8 mouse cellular contexts compared by ENCODE assay signal in genomic region chr11:20913598-20914296, GRCm38 (mm10).
A peak's percentile ranks its signal among the peaks of the same experiment; 100 is the strongest.
DNase-seq lines count a peak whose midpoint lies in the region; ATAC-seq and TF ChIP-seq lines count a peak whose summit lies in the region.

No protein-coding gene starts in this region.

- H3K9ac ChIP-seq in heart, embryonic 12.5 days: no peak overlapping the region
- no peak overlapping the region for H3K9ac ChIP-seq in intestine, postnatal 0 days (ENCODE audit: low read depth, low read length)
- no peak overlapping the region for H3K9ac ChIP-seq in midbrain, embryonic 12.5 days (replicated peaks)

- H3K4me2 ChIP-seq in heart, embryonic 12.5 days: no peak overlapping the region
- H3K4me2 ChIP-seq in intestine, postnatal 0 days (replicated peaks; ENCODE audit: low read depth): no peak overlapping the region
- H3K4me2 ChIP-seq in midbrain, embryonic 12.5 days (replicated peaks): no peak overlapping the region

- H3K27me3 ChIP-seq in heart, embryonic 12.5 days (replicated peaks): no peaks in the 10 kb centered on the region
- H3K27me3 ChIP-seq in intestine, postnatal 0 days (replicated peaks; ENCODE audit: control insufficient read depth, insufficient read depth, low read length): no peaks in the 10 kb centered on the region
- no peaks in the 10 kb centered on the region for H3K27me3 ChIP-seq in midbrain, embryonic 12.5 days

- ATAC-seq in heart, embryonic 12.5 days (ENCODE audit: insufficient number of reproducible peaks, low FRiP score): no peak
- ATAC-seq in intestine, postnatal 0 days: no peak
- ATAC-seq in midbrain, embryonic 12.5 days (ENCODE audit: low FRiP score, low read depth): peak; percentile 69

- intact Hi-C loops in left cerebral cortex, postnatal 36 days (cut with DNase I): loop anchor here (1.0 to 10.0 kb wide), 4 partner anchors 119 to 459 kb away; no protein-coding TSS in a partner anchor

- no peak overlapping the region for H3K27ac ChIP-seq in heart, embryonic 12.5 days (ENCODE audit: poor library complexity, severe bottlenecking)
- H3K27ac ChIP-seq in intestine, postnatal 0 days (ENCODE audit: low read depth, low read length): no peak overlapping the region
- no peak overlapping the region for H3K27ac ChIP-seq in midbrain, embryonic 12.5 days (replicated peaks)

- no peaks in the 10 kb centered on the region for H3K9me3 ChIP-seq in heart, embryonic 12.5 days (replicated peaks)
- no peaks in the 10 kb centered on the region for H3K9me3 ChIP-seq in intestine, postnatal 0 days (ENCODE audit: control insufficient read depth)
- H3K9me3 ChIP-seq in midbrain, embryonic 12.5 days: no peaks in the 10 kb centered on the region

- no peak overlapping the region for H3K4me3 ChIP-seq in heart, embryonic 12.5 days
- no peak overlapping the region for H3K4me3 ChIP-seq in intestine, postnatal 0 days (ENCODE audit: low read depth, low read length)
- H3K4me3 ChIP-seq in midbrain, embryonic 12.5 days: no peak overlapping the region

- peak; percentile 98 for TF ChIP-seq CTCF in intestine, postnatal 0 days (IDR thresholded peaks at IDR 0.05; ENCODE audit: low read depth)

- DNase-seq in heart, adult 18-20 months: peak; percentile 88 to 93
- peak; percentile 92 for DNase-seq in embryo, embryonic 10.5 days (ENCODE audit: low spot score)
- DNase-seq in gastrocnemius, postnatal 25 days: peak; percentile 61
- peak; percentile 72 to 83 for DNase-seq in left cerebral cortex, postnatal 36 days (ENCODE audit: low spot score in 2 of 2)
- DNase-seq in skeletal muscle tissue, adult 2 months (ENCODE audit: low read depth, low spot score): peak; percentile 61

- H3K36me3 ChIP-seq in heart, embryonic 12.5 days: no peaks in the 10 kb centered on the region
- no peaks in the 10 kb centered on the region for H3K36me3 ChIP-seq in intestine, postnatal 0 days (ENCODE audit: control insufficient read depth, insufficient read depth)
- no peaks in the 10 kb centered on the region for H3K36me3 ChIP-seq in midbrain, embryonic 12.5 days

- H3K4me1 ChIP-seq in heart, embryonic 12.5 days (replicated peaks): peaks cover 29% of the 10 kb centered on the region
- no peaks in the 10 kb centered on the region for H3K4me1 ChIP-seq in intestine, postnatal 0 days (replicated peaks; ENCODE audit: control insufficient read depth, insufficient read depth, low read length)
- H3K4me1 ChIP-seq in midbrain, embryonic 12.5 days: peaks cover 6% of the 10 kb centered on the region; the same call in 1 of the 2 replicates

- 21% methylated on average over 8 of the region's 8 CpGs for WGBS in heart, embryonic 12.5 days
- 25% methylated on average over 8 of the region's 8 CpGs for WGBS in intestine, postnatal 0 days
- 29% methylated on average over 8 of the region's 8 CpGs for WGBS in midbrain, embryonic 12.5 days
